Mouse (Mus musculus): ENCODE results near the gene Sult5a1. TPM values are rescaled to one million over a fixed set of nuclear protein-coding genes. Genes with fewer than 3 reads are reported as not detected.

The Sult5a1 gene
- polyA plus RNA-seq, 1 experiment from 2014 or later, result 0.77 TPM

GRCm38 (mm10) chr8:123156070-123156773, 1.9 kb downstream of the Sult5a1 start:
- H3K27me3 ChIP-seq, result no peaks in the 10 kb centered on the region
- no peak for ATAC-seq
- H3K4me2 ChIP-seq (replicated peaks), result no peak overlapping the region
- WGBS, result 83% methylated on average over 9 of the region's 9 CpGs
- H3K36me3 ChIP-seq, result no peaks in the 10 kb centered on the region
- H3K4me3 ChIP-seq (replicated peaks), result no peak overlapping the region
- 0 out of 2 replicates have a peak, but pooled peaks cover 6% of the 10 kb centered on the region for H3K4me1 ChIP-seq (replicated peaks)
- no peak overlapping the region for H3K9ac ChIP-seq (replicated peaks)
- no peaks in the 10 kb centered on the region for H3K9me3 ChIP-seq
- no peak overlapping the region for H3K27ac ChIP-seq

- H3K9me3 ChIP-seq, result no peaks in the 10 kb centered on the region
- no peak overlapping the region for H3K4me2 ChIP-seq (replicated peaks)
- no peak overlapping the region for H3K4me3 ChIP-seq (replicated peaks)
- no peaks in the 10 kb centered on the region for H3K36me3 ChIP-seq
- H3K27ac ChIP-seq, result no peak overlapping the region
- 0 out of 2 replicates have a peak, but pooled peaks cover 6% of the 10 kb centered on the region for H3K4me1 ChIP-seq (replicated peaks)
- H3K9ac ChIP-seq (replicated peaks), result no peak overlapping the region
- no peaks in the 10 kb centered on the region for H3K27me3 ChIP-seq
- no peak for ATAC-seq
- 88% methylated on average over 5 of the region's 5 CpGs for WGBS
These were observed 2.9 kb downstream of the Sult5a1 start for GRCm38 (mm10) chr8:123155177-123155576.

GRCm38 (mm10) chr8:123150737-123151171, 7.4 kb downstream of the Sult5a1 start:
- no peak overlapping the region for H3K9ac ChIP-seq (replicated peaks)
- no peak for ATAC-seq
- H3K4me2 ChIP-seq (replicated peaks), result no peak overlapping the region
- H3K9me3 ChIP-seq, result no peaks in the 10 kb centered on the region
- WGBS, result 79% methylated on average over 9 of the region's 9 CpGs
- H3K36me3 ChIP-seq, result no peaks in the 10 kb centered on the region
- H3K4me1 ChIP-seq (replicated peaks), result no peaks in the 10 kb centered on the region
- H3K27ac ChIP-seq, result no peak overlapping the region
- H3K27me3 ChIP-seq, result no peaks in the 10 kb centered on the region
- H3K4me3 ChIP-seq (replicated peaks), result no peak overlapping the region

- 84% methylated on average over 7 of the region's 7 CpGs for WGBS
These were observed 11.7 kb downstream of the Sult5a1 start for GRCm38 (mm10) chr8:123146390-123146789.

GRCm38 (mm10) chr8:123145279-123145678, 12.8 kb downstream of the Sult5a1 start:
- 55% methylated on average over 6 of the region's 6 CpGs for WGBS
- Histone ChIP-seq H3K9me3 (no peaks in the 10 kb centered on the region), H3K4me3 (replicated peaks) (no peak overlapping the region), H3K27me3 (no peaks in the 10 kb centered on the region), H3K4me1 (replicated peaks) (no peaks in the 10 kb centered on the region), H3K4me2 (replicated peaks) (no peak overlapping the region), H3K9ac (replicated peaks) (no peak overlapping the region), H3K27ac (no peak overlapping the region), H3K36me3 (no peaks in the 10 kb centered on the region)
- ATAC-seq, result no peak

More at GRCm38 (mm10) chr8:123146390-123146789, 11.7 kb downstream of the Sult5a1 start:
- Histone ChIP-seq H3K36me3 (no peaks in the 10 kb centered on the region), H3K9ac (replicated peaks) (no peak overlapping the region), H3K4me2 (replicated peaks) (no peak overlapping the region), H3K4me3 (replicated peaks) (no peak overlapping the region), H3K27ac (no peak overlapping the region), H3K4me1 (replicated peaks) (no peaks in the 10 kb centered on the region), H3K27me3 (no peaks in the 10 kb centered on the region), H3K9me3 (no peaks in the 10 kb centered on the region)
- ATAC-seq, result no peak

- Histone ChIP-seq H3K4me2 (replicated peaks) (no peak overlapping the region), H3K4me1 (replicated peaks) (peaks cover 10% of the 10 kb centered on the region), H3K9me3 (no peaks in the 10 kb centered on the region), H3K27me3 (no peaks in the 10 kb centered on the region), H3K4me3 (replicated peaks) (no peak overlapping the region), H3K9ac (replicated peaks) (no peak overlapping the region), H3K27ac (no peak overlapping the region), H3K36me3 (no peaks in the 10 kb centered on the region)
- WGBS, result 82% methylated on average over 14 of the region's 14 CpGs
- ATAC-seq, result no peak
These were observed 16.2 kb downstream of the Sult5a1 start for GRCm38 (mm10) chr8:123141741-123142462.

GRCm38 (mm10) chr8:123138741-123139140, 19.4 kb downstream of the Sult5a1 start:
- H3K4me1 ChIP-seq (replicated peaks), result peaks cover 31% of the 10 kb centered on the region
- no peaks in the 10 kb centered on the region for H3K36me3 ChIP-seq
- 76% methylated on average over 4 of the region's 4 CpGs for WGBS
- ATAC-seq, result no peak
- H3K27me3 ChIP-seq, result no peaks in the 10 kb centered on the region
- no peaks in the 10 kb centered on the region for H3K9me3 ChIP-seq
- H3K4me2 ChIP-seq (replicated peaks), result no peak overlapping the region
- no peak overlapping the region for H3K27ac ChIP-seq
- no peak overlapping the region for H3K9ac ChIP-seq (replicated peaks)
- no peak overlapping the region for H3K4me3 ChIP-seq (replicated peaks)

GRCm38 (mm10) chr8:123137645-123138077, 20.5 kb downstream of the Sult5a1 start:
- Histone ChIP-seq H3K4me2 (replicated peaks) (no peak overlapping the region), H3K4me1 (replicated peaks) (peaks cover 31% of the 10 kb centered on the region), H3K4me3 (replicated peaks) (no peak overlapping the region), H3K9ac (replicated peaks) (no peak overlapping the region; the same call in 1 of the 2 replicates), H3K27ac (peak overlapping the region; percentile 57; the same call in 1 of the 2 replicates), H3K9me3 (no peaks in the 10 kb centered on the region), H3K36me3 (no peaks in the 10 kb centered on the region), H3K27me3 (no peaks in the 10 kb centered on the region)
- 14% methylated on average over 2 of the region's 2 CpGs for WGBS
- ATAC-seq, result peak; percentile 78

- H3K9me3 ChIP-seq, result no peaks in the 10 kb centered on the region
- no peak overlapping the region for H3K4me3 ChIP-seq (replicated peaks)
- H3K4me1 ChIP-seq (replicated peaks), result peaks cover 31% of the 10 kb centered on the region
- no peaks in the 10 kb centered on the region for H3K27me3 ChIP-seq
- WGBS, result 86% methylated on average over 9 of the region's 9 CpGs
- H3K27ac ChIP-seq, result no peak overlapping the region
- H3K9ac ChIP-seq (replicated peaks), result no peak overlapping the region
- ATAC-seq, result no peak
- no peaks in the 10 kb centered on the region for H3K36me3 ChIP-seq
- no peak overlapping the region for H3K4me2 ChIP-seq (replicated peaks)
These were observed 21.8 kb downstream of the Sult5a1 start for GRCm38 (mm10) chr8:123136287-123136686.

GRCm38 (mm10) chr8:123135806-123136205, 22.3 kb downstream of the Sult5a1 start:
- peak overlapping the region; percentile 83 for H3K27ac ChIP-seq
- H3K36me3 ChIP-seq, result no peaks in the 10 kb centered on the region
- no peak; the same call in 1 of the 2 replicates for ATAC-seq
- peak overlapping the region; percentile 28; the same call in 1 of the 2 replicates for H3K9ac ChIP-seq (replicated peaks)
- peaks cover 31% of the 10 kb centered on the region for H3K4me1 ChIP-seq (replicated peaks)
- whole genome bisulfite sequencing, result 42% methylated on average over 9 of the region's 9 CpGs
- peak overlapping the region; percentile 39 for H3K4me2 ChIP-seq (replicated peaks)
- H3K4me3 ChIP-seq (replicated peaks), result 0 out of 2 replicates have a peak overlapping the region, but pooled peaks have one; percentile 3
- H3K9me3 ChIP-seq, result no peaks in the 10 kb centered on the region
- H3K27me3 ChIP-seq, result no peaks in the 10 kb centered on the region

GRCm38 (mm10) chr8:123135406-123135805, 22.7 kb downstream of the Sult5a1 start:
- ATAC-seq, result peak; percentile 62
- H3K27ac ChIP-seq, result peak overlapping the region; percentile 83
- peak overlapping the region; percentile 28; the same call in 1 of the 2 replicates for H3K9ac ChIP-seq (replicated peaks)
- peak overlapping the region; percentile 39 for H3K4me2 ChIP-seq (replicated peaks)
- H3K4me3 ChIP-seq (replicated peaks), result 0 out of 2 replicates have a peak overlapping the region, but pooled peaks have one; percentile 3
- H3K36me3 ChIP-seq, result no peaks in the 10 kb centered on the region
- H3K27me3 ChIP-seq, result no peaks in the 10 kb centered on the region
- H3K9me3 ChIP-seq, result no peaks in the 10 kb centered on the region
- H3K4me1 ChIP-seq (replicated peaks), result peaks cover 31% of the 10 kb centered on the region
- 9% methylated on average over 7 of the region's 7 CpGs for WGBS

GRCm38 (mm10) chr8:123134149-123134713, 23.9 kb downstream of the Sult5a1 start:
- no peak overlapping the region for H3K27ac ChIP-seq
- peaks cover 31% of the 10 kb centered on the region for H3K4me1 ChIP-seq (replicated peaks)
- WGBS, result 87% methylated on average over 11 of the region's 11 CpGs
- H3K36me3 ChIP-seq, result no peaks in the 10 kb centered on the region
- no peak overlapping the region for H3K4me2 ChIP-seq (replicated peaks)
- no peaks in the 10 kb centered on the region for H3K27me3 ChIP-seq
- no peaks in the 10 kb centered on the region for H3K9me3 ChIP-seq
- no peak for ATAC-seq
- no peak overlapping the region for H3K4me3 ChIP-seq (replicated peaks)
- no peak overlapping the region for H3K9ac ChIP-seq (replicated peaks)
